Mouse (Mus musculus): ENCODE data around the gene Mdc1. TPM values are rescaled to one million over a fixed set of nuclear protein-coding genes. Genes with fewer than 3 reads are reported as not detected.

Mdc1 gene
- total RNA-seq, 1 experiment from 2014 or later = 11.1 TPM

GRCm38 (mm10) chr17:35869346-35870067, 28.2 kb downstream of the Mdc1 start:
- ATAC-seq (replicated peaks; ENCODE audit: insufficient number of reproducible peaks, low FRiP score, low TSS enrichment, poor library complexity, severe bottlenecking) = peak; percentile 0; the same call in 1 of the 2 replicates

GRCm38 (mm10) chr17:35870151-35870883, 29.0 kb downstream of the Mdc1 start:
- ATAC-seq (replicated peaks; ENCODE audit: insufficient number of reproducible peaks, low FRiP score, low TSS enrichment, poor library complexity, severe bottlenecking) = peak; percentile 56

- ATAC-seq (replicated peaks; ENCODE audit: insufficient number of reproducible peaks, low FRiP score, low TSS enrichment, poor library complexity, severe bottlenecking) = no peak
These were observed 29.8 kb downstream of the Mdc1 start for GRCm38 (mm10) chr17:35870884-35871696.

- ATAC-seq (replicated peaks; ENCODE audit: insufficient number of reproducible peaks, low FRiP score, low TSS enrichment, poor library complexity, severe bottlenecking) = peak; percentile 63
These were observed 32.6 kb downstream of the Mdc1 start for GRCm38 (mm10) chr17:35873774-35874519.

- no peak for ATAC-seq (replicated peaks; ENCODE audit: insufficient number of reproducible peaks, low FRiP score, low TSS enrichment, poor library complexity, severe bottlenecking)
These were observed 33.4 kb downstream of the Mdc1 start for GRCm38 (mm10) chr17:35874721-35875120.

- ATAC-seq (replicated peaks; ENCODE audit: insufficient number of reproducible peaks, low FRiP score, low TSS enrichment, poor library complexity, severe bottlenecking) = peak; percentile 97
These were observed 38.1 kb downstream of the Mdc1 start, which contains the start of gene Dhx16 for GRCm38 (mm10) chr17:35879245-35880057. TSS of gene Dhx16 (plus strand) at chr17:35879819.

GRCm38 (mm10) chr17:35882924-35883323, 41.6 kb downstream of the Mdc1 start:
- no peak for ATAC-seq (replicated peaks; ENCODE audit: insufficient number of reproducible peaks, low FRiP score, low TSS enrichment, poor library complexity, severe bottlenecking)

GRCm38 (mm10) chr17:35883777-35884176, 42.5 kb downstream of the Mdc1 start:
- no peak for ATAC-seq (replicated peaks; ENCODE audit: insufficient number of reproducible peaks, low FRiP score, low TSS enrichment, poor library complexity, severe bottlenecking)

GRCm38 (mm10) chr17:35887725-35888124, 46.4 kb downstream of the Mdc1 start:
- ATAC-seq (replicated peaks; ENCODE audit: insufficient number of reproducible peaks, low FRiP score, low TSS enrichment, poor library complexity, severe bottlenecking) = no peak

- peak; percentile 34; the same call in 1 of the 2 replicates for ATAC-seq (replicated peaks; ENCODE audit: insufficient number of reproducible peaks, low FRiP score, low TSS enrichment, poor library complexity, severe bottlenecking)
These were observed 55.7 kb downstream of the Mdc1 start, which contains the start of gene 2310061I04Rik for GRCm38 (mm10) chr17:35896781-35897643. TSS of gene 2310061I04Rik (minus strand) at chr17:35897431.

GRCm38 (mm10) chr17:35897644-35898573, 56.6 kb downstream of the Mdc1 start:
- no peak for ATAC-seq (replicated peaks; ENCODE audit: insufficient number of reproducible peaks, low FRiP score, low TSS enrichment, poor library complexity, severe bottlenecking)

GRCm38 (mm10) chr17:35900636-35901035, 59.3 kb downstream of the Mdc1 start:
- ATAC-seq (replicated peaks; ENCODE audit: insufficient number of reproducible peaks, low FRiP score, low TSS enrichment, poor library complexity, severe bottlenecking) = no peak

- ATAC-seq (replicated peaks; ENCODE audit: insufficient number of reproducible peaks, low FRiP score, low TSS enrichment, poor library complexity, severe bottlenecking) = no peak
These were observed 62.2 kb downstream of the Mdc1 start for GRCm38 (mm10) chr17:35903343-35903991.

- no peak for ATAC-seq (replicated peaks; ENCODE audit: insufficient number of reproducible peaks, low FRiP score, low TSS enrichment, poor library complexity, severe bottlenecking)
These were observed 62.7 kb downstream of the Mdc1 start for GRCm38 (mm10) chr17:35903992-35904355.

GRCm38 (mm10) chr17:35905587-35905986, 64.3 kb downstream of the Mdc1 start:
- no peak for ATAC-seq (replicated peaks; ENCODE audit: insufficient number of reproducible peaks, low FRiP score, low TSS enrichment, poor library complexity, severe bottlenecking)
